Mouse (Mus musculus) liver, embryonic 14.5 days (tissue): ENCODE results near the gene Nt5dc1.

Experiments
- CTCF ChIP-seq: IDR thresholded peaks from 2 replicates; pipeline ENCODE4 v1.5.1; 2016; ENCODE audit warnings: antibody characterized with exemption, low read depth, control low read depth
- EP300 ChIP-seq: IDR thresholded peaks from 2 replicates; pipeline ENCODE4 v1.6.1; 2016; ENCODE audit warnings: antibody characterized with exemption, low read depth

DNA sequence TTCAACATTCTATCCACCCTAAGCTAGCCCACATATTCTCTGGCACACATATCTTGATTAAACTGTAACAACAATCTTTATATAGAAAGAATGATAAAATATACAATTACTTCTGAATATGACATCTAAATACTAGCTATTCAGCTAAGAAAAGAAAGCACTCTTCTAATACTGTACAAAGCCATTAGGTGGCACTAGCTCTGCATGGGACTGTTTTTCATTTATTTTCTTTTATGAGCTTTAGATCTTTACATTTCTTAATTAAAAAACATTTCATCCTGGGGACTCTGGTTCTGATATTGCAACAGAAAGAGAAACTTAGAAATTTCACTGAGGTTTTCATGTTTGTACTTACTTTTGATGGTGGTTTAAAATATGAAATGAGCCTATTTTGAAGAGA lies 13.4 kb upstream of the Nt5dc1 start:
- TF ChIP-seq CTCF: no peak
- no peak for TF ChIP-seq EP300
